Mouse (Mus musculus): ENCODE data around the gene Sulf2.

The Sulf2 gene

DNA sequence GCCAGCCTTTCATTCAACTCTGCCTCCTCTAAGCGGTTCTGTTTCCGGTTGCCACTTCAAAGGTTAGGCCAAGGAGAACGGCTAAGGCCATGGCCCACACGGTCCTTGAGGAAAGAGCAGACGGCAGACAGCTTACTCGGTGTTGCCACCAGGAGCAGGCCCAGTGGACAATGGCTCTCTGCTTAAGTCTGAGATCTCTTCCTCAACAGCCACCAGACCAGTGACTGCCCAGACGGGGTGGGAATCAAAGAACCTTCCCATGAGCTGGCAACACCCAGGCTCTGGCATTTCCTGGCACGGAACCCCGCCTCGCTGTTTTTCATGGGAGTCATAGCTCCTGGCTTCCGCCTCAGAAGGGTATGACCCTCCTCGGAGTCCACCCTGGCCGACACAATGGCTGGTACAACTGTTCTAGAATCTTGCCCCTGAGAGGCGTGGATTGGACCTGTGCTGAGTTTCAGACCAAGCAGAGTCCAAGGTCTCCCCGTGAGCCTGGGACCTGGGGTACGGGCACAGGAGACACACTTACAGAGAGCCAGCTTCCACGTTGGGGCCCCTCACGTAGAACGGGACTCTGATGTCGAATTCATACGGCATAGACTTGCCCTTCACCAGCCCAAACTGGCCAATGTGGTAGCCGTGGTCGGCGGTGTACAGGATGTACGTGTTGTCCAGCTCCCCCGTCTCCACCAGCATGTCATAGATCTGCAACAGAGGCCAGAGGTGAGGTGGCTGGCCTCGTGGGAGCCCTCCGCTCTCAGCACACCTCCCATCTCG is 68.8 kb downstream of the Sulf2 start:
- no peak for DNase-seq (ENCODE audit: low spot score in 2 of 2)

GRCm38 (mm10) chr2:166085780-166086179 is 69.7 kb downstream of the Sulf2 start:
- DNase-seq (ENCODE audit: low spot score in 2 of 2), result no peak

- peak in 1 of 2 experiments; percentile 55 for DNase-seq (ENCODE audit: low spot score in 2 of 2)
Measured at GRCm38 (mm10) chr2:166084964-166085363, 70.5 kb downstream of the Sulf2 start.

DNA sequence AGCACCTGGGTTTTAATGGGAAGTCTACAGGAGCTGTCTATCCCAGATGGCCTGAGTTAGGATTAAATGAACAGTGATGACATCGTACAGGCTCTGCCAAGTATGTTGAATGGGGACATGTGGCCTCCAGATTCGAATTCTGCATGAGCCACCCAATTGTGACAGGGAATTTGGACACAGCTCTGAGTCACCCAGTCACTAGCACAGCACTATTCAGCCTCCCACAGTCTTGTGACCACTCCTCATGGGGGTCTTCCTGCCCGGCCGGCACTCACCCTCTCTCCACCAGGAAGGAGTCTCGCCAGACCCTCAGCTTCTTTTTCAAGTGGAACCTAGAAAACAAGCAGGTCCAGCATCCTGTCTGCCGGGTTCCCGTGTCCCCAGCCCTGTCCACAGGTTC is 71.4 kb downstream of the Sulf2 start:
- no peak for DNase-seq (ENCODE audit: low spot score in 2 of 2)

DNA sequence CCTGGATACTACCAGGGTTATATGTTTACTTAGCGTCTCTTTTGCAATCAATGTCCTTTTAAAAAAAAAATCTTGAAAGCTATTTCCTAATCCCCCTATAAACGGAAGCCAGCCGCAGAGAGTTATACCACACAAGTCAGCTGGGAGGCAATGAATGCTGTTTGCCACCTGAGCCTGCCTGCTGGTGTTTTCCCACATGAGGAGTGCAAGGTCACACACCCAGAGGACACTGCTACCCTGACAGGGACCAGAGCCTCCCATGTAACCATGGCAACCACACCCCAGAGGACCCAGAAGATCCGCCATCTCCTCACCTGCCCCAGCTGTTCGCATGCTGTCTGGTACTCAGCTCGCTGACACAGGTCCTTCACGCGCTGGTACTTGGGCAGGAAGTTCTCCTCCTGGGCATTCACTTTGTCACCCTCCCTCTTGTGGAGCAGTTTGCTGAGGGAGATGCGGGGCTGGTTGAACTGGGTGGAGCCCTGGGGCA is 71.9 kb downstream of the Sulf2 start:
- DNase-seq (ENCODE audit: low spot score in 2 of 2), result no peak

- no peak for DNase-seq (ENCODE audit: low spot score in 2 of 2)
Measured at GRCm38 (mm10) chr2:166082661-166083060, 72.8 kb downstream of the Sulf2 start.

DNA sequence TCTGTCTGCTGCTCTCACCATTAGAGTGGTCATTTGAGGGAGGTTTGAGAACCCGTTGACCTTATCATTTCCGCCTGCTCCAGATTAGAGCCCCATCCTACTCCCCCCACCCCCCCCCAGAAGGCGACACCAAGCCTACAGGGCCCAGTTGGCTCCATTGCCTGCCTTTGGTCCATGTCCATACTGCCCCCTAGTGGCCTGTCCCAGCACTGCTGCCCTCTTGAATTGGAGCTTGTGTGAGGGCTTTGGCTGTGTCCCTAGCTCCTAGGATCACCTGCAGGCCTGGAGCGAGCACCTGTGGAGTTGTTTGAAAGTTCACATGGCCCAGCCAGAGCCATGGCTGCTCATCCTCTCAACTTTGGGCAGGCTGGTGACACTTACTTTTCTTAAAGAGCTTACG is 73.3 kb downstream of the Sulf2 start:
- peak in 1 of 2 experiments; percentile 65 for DNase-seq (ENCODE audit: low spot score in 2 of 2)

DNA sequence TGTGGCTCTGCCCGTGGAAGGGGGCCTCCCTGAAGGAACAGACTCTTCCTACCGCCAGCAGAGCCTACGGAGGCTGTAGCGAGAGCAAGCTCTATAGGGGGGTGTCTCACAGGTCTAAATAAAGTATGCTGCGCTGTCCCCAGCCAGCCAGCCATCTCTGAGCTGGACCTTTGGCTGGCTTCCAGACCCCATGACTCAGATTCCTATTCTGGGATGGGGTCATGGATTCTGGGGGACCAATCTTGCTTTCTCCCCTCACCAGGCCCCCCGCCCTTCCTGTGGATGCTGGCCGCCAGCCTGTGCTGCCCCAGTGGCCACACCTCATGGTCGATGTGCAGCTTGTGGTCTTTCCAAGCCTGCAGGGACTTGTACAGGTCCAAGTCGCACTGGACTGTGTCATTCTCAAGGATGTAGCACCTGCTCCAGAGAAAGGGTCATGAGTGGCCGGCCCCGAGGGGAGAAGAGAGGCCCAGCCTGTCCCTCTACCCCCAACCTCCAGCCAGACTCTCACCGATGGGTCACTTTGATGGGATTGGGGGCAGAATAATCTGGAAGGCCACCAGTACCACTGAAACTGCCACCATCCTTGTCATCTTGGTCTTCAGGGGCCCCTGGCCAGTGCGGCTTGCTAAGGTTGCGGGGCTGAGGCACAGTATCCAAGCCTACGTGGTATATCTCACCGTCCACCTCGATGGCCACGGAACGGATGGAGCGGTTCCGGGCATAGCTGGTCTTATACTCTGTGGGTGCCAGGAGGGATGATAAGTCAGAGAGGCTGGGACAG is 74.3 kb downstream of the Sulf2 start:
- peak; percentile 75 to 87 for DNase-seq (ENCODE audit: low spot score in 2 of 2)

DNA sequence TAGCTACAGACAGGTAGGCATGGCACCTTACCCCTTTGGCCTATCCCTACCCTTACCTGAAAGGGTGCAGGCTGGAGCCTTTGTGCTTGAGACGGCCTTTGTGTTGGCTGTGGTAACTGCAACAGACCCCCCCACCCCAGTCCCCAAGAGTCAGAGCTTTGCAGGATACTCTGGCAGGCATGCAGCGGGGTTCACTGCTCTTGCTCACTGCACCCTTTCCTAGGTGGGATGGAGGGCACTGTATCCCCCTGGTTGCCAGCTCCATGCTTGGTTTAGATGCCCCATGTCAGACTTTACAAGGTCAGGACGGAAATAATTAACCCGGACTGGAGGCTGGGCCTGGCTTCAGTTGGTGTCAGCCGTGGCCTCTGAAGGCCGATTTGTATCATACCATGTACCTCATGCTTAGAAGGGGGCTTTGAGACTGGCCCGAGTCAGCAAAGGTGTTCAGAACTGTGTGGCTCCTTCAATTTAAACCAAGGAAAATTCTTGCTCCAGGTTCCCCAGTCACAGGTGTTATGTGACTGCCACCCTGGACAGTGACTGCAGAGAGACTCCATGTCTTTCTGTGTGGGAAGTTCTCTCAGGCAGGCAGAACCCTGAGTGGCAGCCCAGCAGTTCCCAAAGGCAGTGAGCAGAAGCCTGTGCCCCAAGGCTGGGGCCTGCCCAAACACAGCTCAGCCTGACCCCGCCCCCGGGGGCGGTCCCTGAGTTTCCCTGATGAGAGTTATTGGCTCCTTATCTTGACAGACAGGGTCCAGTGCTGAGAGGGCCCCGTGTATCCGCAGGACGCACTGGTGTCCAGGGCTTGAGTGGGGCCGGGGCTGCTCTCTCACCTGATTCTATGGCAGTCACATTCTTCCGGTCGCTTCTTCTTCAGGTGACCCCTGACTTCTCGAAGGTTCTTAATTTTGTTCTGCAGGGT is 75.2 kb downstream of the Sulf2 start:
- DNase-seq (ENCODE audit: low spot score in 2 of 2), result peak; percentile 71 to 77

GRCm38 (mm10) chr2:166079231-166079630 is 76.2 kb downstream of the Sulf2 start:
- no peak for DNase-seq (ENCODE audit: low spot score in 2 of 2)

DNA sequence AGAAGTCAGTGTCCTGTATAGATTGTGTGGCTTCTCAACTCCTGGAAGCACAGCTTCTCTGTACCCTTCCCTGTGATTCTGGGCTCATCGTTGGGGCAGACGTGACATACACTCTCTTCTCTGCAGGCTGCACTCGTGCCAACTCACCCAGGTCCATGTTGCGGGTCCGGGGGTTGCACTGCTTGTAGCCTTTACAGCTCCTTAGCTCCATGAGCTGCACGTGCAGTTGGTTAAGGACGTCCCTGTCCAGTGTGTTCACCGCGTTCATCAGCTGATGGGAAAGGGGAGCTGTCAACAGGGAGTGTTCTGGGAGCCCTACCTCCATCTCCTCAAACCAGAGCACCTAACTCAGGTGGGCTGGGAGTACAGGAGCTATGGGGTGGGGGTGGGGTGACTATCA is 78.1 kb downstream of the Sulf2 start:
- DNase-seq (ENCODE audit: low spot score in 2 of 2), result no peak

DNA sequence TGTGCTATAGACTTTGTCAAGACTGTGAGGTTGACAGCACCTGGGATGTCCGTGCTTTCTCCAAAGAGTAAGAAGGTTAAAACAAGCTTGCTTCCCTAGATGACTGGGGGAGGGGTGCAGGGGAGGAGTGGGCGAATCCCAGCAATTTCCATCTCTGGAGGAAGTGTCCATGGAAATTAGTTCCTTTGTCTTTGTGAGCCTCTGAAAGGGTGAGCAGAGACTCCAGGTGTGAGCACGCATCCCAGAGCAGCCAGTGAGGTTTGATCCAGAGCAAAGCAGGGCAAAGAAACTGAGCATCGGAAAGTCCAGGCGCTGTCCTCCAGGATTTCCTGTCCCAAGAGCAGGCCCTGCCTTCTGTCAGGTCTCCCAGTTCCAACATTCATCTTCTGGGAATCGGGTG is 81.1 kb downstream of the Sulf2 start:
- no peak for DNase-seq (ENCODE audit: low spot score in 2 of 2)

DNA sequence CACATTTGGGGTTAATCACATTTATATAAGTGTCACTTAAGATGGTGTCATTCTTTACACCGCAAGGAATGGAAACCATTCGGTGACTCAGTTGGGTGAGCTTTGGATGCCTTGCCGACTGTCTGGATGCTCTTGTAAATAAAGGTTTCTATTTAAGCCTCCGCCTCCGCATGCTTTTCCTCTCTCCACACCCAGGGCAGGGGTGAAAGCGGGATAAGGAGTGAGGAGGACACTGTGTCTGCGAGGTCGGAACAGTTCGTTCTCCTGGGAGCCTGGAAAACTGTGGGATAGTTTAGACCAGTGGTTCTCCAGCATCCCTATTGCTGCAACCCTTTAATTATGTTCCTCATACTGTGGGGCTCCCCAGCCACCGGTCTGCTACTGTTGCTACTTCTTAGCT is 82.4 kb downstream of the Sulf2 start:
- DNase-seq (ENCODE audit: low spot score in 2 of 2), result peak in 1 of 2 experiments; percentile 44

- no peak for DNase-seq (ENCODE audit: low spot score in 2 of 2)
Measured at GRCm38 (mm10) chr2:166071889-166072288, 83.6 kb downstream of the Sulf2 start.

DNA sequence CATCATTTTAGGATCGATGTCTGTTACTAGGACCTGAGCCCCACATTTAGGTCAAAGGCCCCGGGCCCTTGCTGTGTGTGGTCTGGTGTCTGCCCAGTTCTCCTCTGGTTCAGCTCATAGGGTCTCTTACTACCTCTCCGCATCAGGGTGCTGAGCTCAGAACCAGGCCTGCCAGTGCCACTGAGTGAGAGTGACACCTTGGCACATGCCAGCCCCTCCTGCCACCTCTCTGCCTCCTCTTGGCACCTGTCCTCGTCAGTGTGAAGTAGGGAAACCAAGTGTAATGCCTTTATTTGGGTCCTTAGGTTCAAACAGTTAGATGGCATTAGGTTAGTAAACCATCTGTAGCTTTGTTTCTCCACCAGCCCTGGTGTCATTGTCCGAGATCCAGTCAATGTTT is 84.0 kb downstream of the Sulf2 start:
- DNase-seq (ENCODE audit: low spot score in 2 of 2), result no peak

DNA sequence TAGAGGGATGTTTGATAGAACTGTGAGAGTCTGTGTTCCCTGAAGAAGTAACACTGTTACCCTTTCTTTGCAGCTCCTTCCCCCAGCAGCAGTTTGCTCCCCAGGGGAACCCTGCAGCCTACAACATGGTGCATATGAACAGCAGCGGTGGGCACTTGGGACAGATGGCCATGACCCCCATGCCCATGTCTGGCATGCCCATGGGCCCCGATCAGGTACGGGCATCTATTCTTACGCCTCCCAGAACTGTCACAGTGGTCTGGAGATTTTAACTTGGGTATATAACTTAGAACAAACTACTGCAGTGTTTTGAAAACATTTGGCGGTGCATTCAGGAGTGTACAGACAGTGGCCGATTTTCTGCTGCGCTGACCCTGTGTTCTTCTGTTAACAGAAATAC is 85.7 kb downstream of the Sulf2 start:
- DNase-seq (ENCODE audit: low spot score in 2 of 2), result no peak

DNA sequence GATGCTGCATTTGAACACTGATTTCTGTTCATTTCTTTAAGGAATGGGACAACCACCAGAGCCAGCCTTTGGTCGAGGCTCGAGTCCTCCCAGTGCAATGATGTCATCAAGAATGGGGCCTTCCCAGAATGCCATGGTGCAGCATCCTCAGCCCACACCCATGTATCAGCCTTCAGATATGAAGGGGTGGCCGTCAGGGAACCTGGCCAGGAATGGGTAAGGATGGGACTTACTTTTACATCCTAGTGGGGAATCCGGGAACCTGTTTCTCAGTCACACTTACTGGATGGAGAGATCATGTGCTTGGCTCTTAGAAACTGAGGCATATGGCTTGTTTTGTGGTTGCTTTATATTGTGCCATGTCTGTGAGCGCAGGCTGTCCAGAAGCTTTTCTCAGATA is 86.3 kb downstream of the Sulf2 start:
- no peak for DNase-seq (ENCODE audit: low spot score in 2 of 2)

DNA sequence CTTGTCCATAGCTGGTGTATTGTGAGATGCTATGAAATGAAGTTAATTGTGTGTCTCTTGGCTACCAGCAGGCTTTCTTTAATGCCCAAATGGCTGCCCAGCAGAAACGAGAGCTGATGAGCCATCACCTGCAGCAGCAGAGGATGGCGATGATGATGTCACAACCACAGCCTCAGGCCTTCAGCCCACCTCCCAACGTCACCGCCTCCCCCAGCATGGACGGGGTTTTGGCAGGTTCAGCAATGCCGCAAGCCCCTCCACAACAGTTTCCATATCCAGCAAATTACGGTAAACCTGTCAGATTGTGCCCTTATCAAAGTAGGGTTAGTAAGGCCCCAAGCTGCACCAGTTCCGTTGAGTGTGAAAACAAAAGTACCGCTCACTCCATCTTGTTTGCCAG is 87.2 kb downstream of the Sulf2 start:
- no peak for DNase-seq (ENCODE audit: low spot score in 2 of 2)

- DNase-seq (ENCODE audit: low spot score in 2 of 2), result no peak
Measured at GRCm38 (mm10) chr2:166066434-166066833, 89.0 kb downstream of the Sulf2 start.

DNA sequence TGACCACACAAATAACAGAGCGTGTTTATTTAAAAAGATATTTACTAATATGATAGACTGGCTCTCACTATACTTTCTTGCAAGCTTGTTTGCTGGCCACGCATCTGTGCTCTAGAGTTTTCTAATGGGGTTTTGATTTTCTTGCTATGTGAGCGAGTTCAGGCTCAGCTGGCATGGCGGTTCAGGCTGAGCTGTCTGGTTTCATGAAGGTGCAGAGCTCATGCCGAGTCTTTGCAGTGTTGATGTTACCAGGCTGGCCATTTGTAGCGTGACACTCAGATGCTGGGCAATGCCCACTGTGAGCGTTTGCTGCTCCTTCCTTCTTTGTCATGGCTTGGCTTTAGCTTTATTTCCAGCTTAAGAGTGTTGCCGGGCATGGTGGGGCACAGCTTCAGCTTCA is 93.0 kb downstream of the Sulf2 start:
- no peak for DNase-seq (ENCODE audit: low spot score in 2 of 2)

DNA sequence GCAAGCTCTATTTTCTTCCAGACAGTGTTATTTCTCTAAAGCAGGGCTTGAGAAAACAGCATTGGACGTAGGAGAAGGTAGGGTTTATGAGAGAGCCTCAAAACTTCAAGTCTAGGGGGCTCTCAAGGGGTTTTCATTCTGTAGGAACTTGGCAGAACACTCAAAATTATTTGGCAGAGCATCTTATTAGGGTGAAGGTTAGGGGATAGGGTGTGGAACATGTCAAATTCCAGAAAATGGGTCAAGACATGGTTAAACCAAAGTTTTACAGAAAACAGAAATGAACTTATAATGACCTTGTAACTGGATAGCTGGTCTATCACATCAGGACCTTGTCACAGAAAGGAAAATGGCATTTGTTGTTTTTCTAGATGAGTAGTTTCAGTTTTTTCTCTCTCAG is 93.5 kb downstream of the Sulf2 start:
- peak in 1 of 2 experiments; percentile 37 for DNase-seq (ENCODE audit: low spot score in 2 of 2)
